Mouse (Mus musculus) brain, embryonic 14.5 days (tissue): Measurements from ENCODE around the gene Ttll11.

Experiments used
- CTCF ChIP-seq: fragments of 200-500 bp; IDR thresholded peaks from 2 replicates; pipeline ENCODE4 v1.5.1; 2012; ENCODE audit warnings: inconsistent platforms, mild to moderate bottlenecking, moderate library complexity, borderline replicate concordance; ENCODE audit not compliant: insufficient read depth, insufficient read length; ENCODE audit errors: extremely low read depth
- POLR2A ChIP-seq: fragments of 200-500 bp; IDR thresholded peaks from 2 replicates; pipeline ENCODE4 v1.6.1; 2012; ENCODE audit warnings: mild to moderate bottlenecking, inconsistent platforms, borderline replicate concordance; ENCODE audit not compliant: poor library complexity, insufficient read depth, insufficient read length, severe bottlenecking; ENCODE audit errors: extremely low read depth

DNA sequence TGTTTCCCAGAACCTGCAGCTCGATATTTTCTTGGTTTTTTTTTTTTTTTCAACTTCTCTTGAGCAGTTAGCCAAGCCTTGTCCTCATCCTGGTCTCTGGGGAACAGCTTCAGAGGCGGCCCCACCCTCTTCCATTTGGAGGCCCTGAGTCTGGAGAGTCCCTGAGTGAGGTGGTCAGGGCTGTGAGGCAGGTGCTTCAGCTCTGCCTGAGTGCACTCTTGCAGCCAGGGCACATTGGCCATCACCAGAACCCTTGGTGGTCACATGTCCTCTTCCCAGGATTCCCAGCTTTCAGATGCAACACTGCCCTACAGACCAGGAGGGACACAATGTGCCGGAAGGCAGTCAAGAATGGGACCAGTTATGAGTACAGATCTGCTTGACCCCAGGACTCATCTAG is 169.7 kb downstream of the Ttll11 start:
- no peak for TF ChIP-seq CTCF
- no peak for TF ChIP-seq POLR2A
